Mouse (Mus musculus) midbrain, embryonic 16.5 days (tissue): ENCODE measurements around the gene Gsk3a. TPM values are rescaled to one million over a fixed set of nuclear protein-coding genes. Genes with fewer than 3 reads are reported as not detected.

ENCODE experiments used
- microRNA-seq: library from miRNA; unstranded; fragments of <30 nt; microRNA quantifications from one replicate; pipeline ENCODE4, GENCODE M21; 2017
- polyA plus RNA-seq: library from polyadenylated mRNA; unstranded; fragments of >200 nt; fragmentation: Nextera tagmentation; extraction: Ambion mirVana; gene quantifications from 2 replicates; pipeline ENCODE4 v1.2.1, GENCODE M21; 2015

Gsk3a gene
- polyA plus RNA-seq, 1 experiment from 2014 or later: 17.8 TPM

Small RNA genes lying within 50 kb of the gene (microRNA-seq; reads per million reads assigned to microRNA genes)
- gene Mir7048: not detected

Other genes starting within 250 kb of the Gsk3a start
- gene Atp1a3, start 231.9 kb downstream of the Gsk3a start, polyA plus RNA-seq: 447 and 557 TPM in 2 replicates
- gene Grik5, start 165.5 kb downstream of the Gsk3a start, polyA plus RNA-seq: 14.2 and 15.5 TPM in 2 replicates
- 33.7 and 34.2 TPM in 2 replicates for gene Zfp574, start 165.3 kb downstream of the Gsk3a start, polyA plus RNA-seq
- 42.9 and 56.4 TPM in 2 replicates for gene Pou2f2, start 58.1 kb downstream of the Gsk3a start, polyA plus RNA-seq
- 14.1 and 14.6 TPM in 2 replicates for gene Dedd2, start 17.2 kb downstream of the Gsk3a start, polyA plus RNA-seq
- 1.7 TPM in 2 replicates for gene Zfp526, start 16.4 kb downstream of the Gsk3a start, polyA plus RNA-seq
- 2.3 and 2.8 TPM in 2 replicates for gene Erf, start 12.9 kb upstream of the Gsk3a start, polyA plus RNA-seq
- gene Cic, start 29.9 kb upstream of the Gsk3a start, polyA plus RNA-seq: 33.8 and 38.8 TPM in 2 replicates
- 672 and 703 TPM in 2 replicates for gene Pafah1b3, start 60.1 kb upstream of the Gsk3a start, polyA plus RNA-seq
- gene Prr19, start 63.6 kb upstream of the Gsk3a start, polyA plus RNA-seq: 4.3 and 5.6 TPM in 2 replicates
- 83.8 and 98.0 TPM in 2 replicates for gene Tmem145, start 68.3 kb upstream of the Gsk3a start, polyA plus RNA-seq
- 23.2 and 23.4 TPM in 2 replicates for gene Megf8, start 79.3 kb upstream of the Gsk3a start, polyA plus RNA-seq
- gene Cnfn, start 131.9 kb upstream of the Gsk3a start, polyA plus RNA-seq: not detected in 2 replicates
- gene Lipe, start 160.9 kb upstream of the Gsk3a start, polyA plus RNA-seq: 9.8 and 12.5 TPM in 2 replicates
- gene Cxcl17, start 175.0 kb upstream of the Gsk3a start, polyA plus RNA-seq: 0.48 and 1.0 TPM in 2 replicates
- gene Ceacam1, start 239.8 kb upstream of the Gsk3a start, polyA plus RNA-seq: 0.42 and 0.87 TPM in 2 replicates